ENCODE assay signal across 15 mouse cellular contexts in genomic region chr15:100119225-100119788, GRCm38 (mm10).
DNase-seq lines count a peak whose midpoint lies in the region; ATAC-seq lines count a peak whose summit lies in the region.
"Had no signal": no experiment of that assay in that cellular context is flagged by ENCODE, and none has a peak within 500 bp of the region (broad histone marks: within the 10 kb centered on the region; RNA-seq: fewer than 3 reads in every experiment).

No protein-coding gene starts in this region.

- peak; percentile 19 for DNase-seq in CD4-positive, CD25-positive, alpha-beta regulatory T cell, adult 2 months (ENCODE audit: low read depth, low spot score)
- peak; percentile 36 to 55 for DNase-seq in kidney, postnatal 25 days
- no peak for DNase-seq in kidney, adult 18-20 months
- peak; percentile 32 for DNase-seq in T-cell, adult 2 months (ENCODE audit: low spot score)
- DNase-seq in monocyte, adult 2 months (ENCODE audit: low read depth in 1 of 2, low spot score in 2 of 2): peak; percentile 26 to 48
- DNase-seq in ovary, postnatal 36 days (ENCODE audit: low spot score): no peak
- no peak for DNase-seq in hindbrain, embryonic 10.5 days (ENCODE audit: low spot score)
- DNase-seq: cerebellum, postnatal 10 days; forebrain, postnatal 0 days; midbrain, embryonic 14.5 days; right cerebral cortex, postnatal 14 days had no signal

- H3K4me1 ChIP-seq in hindbrain, embryonic 10.5 days (replicated peaks): peaks cover 11% of the 10 kb centered on the region
- H3K4me1 ChIP-seq: embryonic facial prominence, embryonic 12.5 days had no signal

- no peak for ATAC-seq in CD4-positive, CD25-positive, alpha-beta regulatory T cell, adult 4 months
- ATAC-seq: forebrain, postnatal 0 days had no signal

- H3K27me3 ChIP-seq in hindbrain, embryonic 10.5 days (ENCODE audit: insufficient read depth, poor library complexity, severe bottlenecking): no peaks in the 10 kb centered on the region
- H3K27me3 ChIP-seq: embryonic facial prominence, embryonic 12.5 days; hindbrain, embryonic 13.5 days; liver, embryonic 15.5 days had no signal

- H3K4me3 ChIP-seq in hindbrain, embryonic 10.5 days: no peak overlapping the region
- H3K4me3 ChIP-seq: embryonic facial prominence, embryonic 12.5 days; hindbrain, embryonic 13.5 days; liver, embryonic 15.5 days had no signal

- 91% methylated on average over 6 of the region's 6 CpGs for WGBS in hindbrain, embryonic 10.5 days

- H3K36me3 ChIP-seq in hindbrain, embryonic 10.5 days: peaks cover 43% of the 10 kb centered on the region
- H3K36me3 ChIP-seq: liver, embryonic 15.5 days had no signal

- H3K9me3 ChIP-seq in hindbrain, embryonic 10.5 days: no peaks in the 10 kb centered on the region
- H3K9me3 ChIP-seq: embryonic facial prominence, embryonic 12.5 days; hindbrain, embryonic 13.5 days; liver, embryonic 15.5 days had no signal

- H3K27ac ChIP-seq in hindbrain, embryonic 10.5 days: no peak overlapping the region
- H3K27ac ChIP-seq: embryonic facial prominence, embryonic 12.5 days; hindbrain, embryonic 13.5 days; liver, embryonic 15.5 days had no signal

Comparison
In these comparisons a context has a peak if more than half of its experiments do, and no peak if none do; other contexts are left out.
1. DNase-seq: peak in CD4-positive, CD25-positive, alpha-beta regulatory T cell, adult 2 months (single experiment), kidney, postnatal 25 days (2 of 2), T-cell, adult 2 months (single experiment) and monocyte, adult 2 months (2 of 2); none in kidney, adult 18-20 months (single experiment), ovary, postnatal 36 days (single experiment) and hindbrain, embryonic 10.5 days (single experiment).